Mouse (Mus musculus): ENCODE results near the gene Tfb2m.

- TF ChIP-seq MAX (IDR thresholded peaks at IDR 0.05; ENCODE audit: low read length) = no peak
- TF ChIP-seq TBP (conservative IDR thresholded peaks at IDR 0.05; ENCODE audit: low read depth, low read length) = no peak
- TF ChIP-seq CTCF (conservative IDR thresholded peaks at IDR 0.05 in 1 of 2, IDR thresholded peaks at IDR 0.05 in 1 of 2; ENCODE audit: low read depth in 2 of 2, low read length in 2 of 2) = no peak
- no peak for TF ChIP-seq EP300 (IDR thresholded peaks at IDR 0.05; ENCODE audit: low read length)
Measured at GRCm38 (mm10) chr1:179547176-179547575, 1.1 kb upstream of the Tfb2m start.

Measured in CH12.LX (cell line).